Mouse (Mus musculus) small intestine, adult 2 months (tissue): ENCODE measurements around the gene Mapk8. TPM values are rescaled to one million over a fixed set of nuclear protein-coding genes. Genes with fewer than 3 reads are reported as not detected.

Source experiments
- H3K27ac ChIP-seq: fragments of 200-500 bp; 2 replicates; pipeline ENCODE4 v1.5.1; 2012; ENCODE audit warnings: low read depth, low read length, control low read depth, inconsistent platforms; ENCODE audit not compliant: insufficient read depth
- H3K27me3 ChIP-seq: fragments of 200-500 bp; 2 replicates; pipeline ENCODE4 v1.6.1; 2012; ENCODE audit warnings: mild to moderate bottlenecking, moderate library complexity, low read length, inconsistent platforms; ENCODE audit not compliant: control insufficient read depth, insufficient read depth
- H3K36me3 ChIP-seq: fragments of 200-500 bp; 2 replicates; pipeline ENCODE4 v1.6.1; 2012; ENCODE audit warnings: mild to moderate bottlenecking, low read length, control low read depth, inconsistent platforms; ENCODE audit not compliant: control insufficient read depth, insufficient read depth
- H3K4me1 ChIP-seq: fragments of 200-500 bp; 2 replicates; pipeline ENCODE4 v1.6.1; 2012; ENCODE audit warnings: low read length, inconsistent platforms, mixed read lengths; ENCODE audit not compliant: control insufficient read depth, insufficient read depth, insufficient read length
- H3K4me3 ChIP-seq: fragments of 200-500 bp; 2 replicates; pipeline ENCODE4 v1.5.1; 2012; ENCODE audit warnings: low read depth, mild to moderate bottlenecking, control low read depth, inconsistent platforms, low read length, moderate library complexity
- CTCF ChIP-seq: fragments of 200-500 bp; IDR thresholded peaks from 2 replicates; pipeline ENCODE4 v1.5.1; 2012; ENCODE audit warnings: low read depth, mild to moderate bottlenecking, control low read depth, inconsistent platforms, low read length, moderate library complexity, mixed read lengths; ENCODE audit not compliant: insufficient replicate concordance, insufficient read length; ENCODE audit errors: extremely low read depth
- POLR2A ChIP-seq: fragments of 200-500 bp; IDR thresholded peaks from 2 replicates; pipeline ENCODE4 v1.6.1; 2012; ENCODE audit warnings: low read depth, mild to moderate bottlenecking, control low read depth, inconsistent platforms, low read length, moderate library complexity
- WGBS: fragments of 180-500 bp; shearing (Covaris S2); methylation state at CpG from one replicate; pipeline ENCODE4 v1.1.7; 2018; 5-methylcytosine and 5-hydroxymethylcytosine counted together
- polyA plus RNA-seq: library from polyadenylated mRNA; depleted of rRNA; stranded (reverse); fragments of >200 nt; gene quantifications from 2 replicates; pipeline ENCODE4 v1.2.3, GENCODE M21; 2012; rRNA removed

Gene Mapk8
- polyA plus RNA-seq, 1 experiment: 11.8 TPM

- TF ChIP-seq POLR2A: no peak
- TF ChIP-seq CTCF: peak; percentile 62; the same call in 1 of the 2 replicates
- no peaks in the 10 kb centered on the region for H3K27me3 ChIP-seq
- 78% methylated on average over 4 of the region's 4 CpGs for WGBS
- H3K27ac ChIP-seq: no peak overlapping the region
- no peaks in the 10 kb centered on the region for H3K4me1 ChIP-seq
- no peak overlapping the region for H3K4me3 ChIP-seq
- no peaks in the 10 kb centered on the region for H3K36me3 ChIP-seq
Observed at GRCm38 (mm10) chr14:33333833-33334232, 113.1 kb downstream of the Mapk8 start.

- no peaks in the 10 kb centered on the region for H3K4me1 ChIP-seq
- TF ChIP-seq CTCF (no peak), POLR2A (no peak)
- 50% methylated on average over 4 of the region's 4 CpGs for WGBS
- no peak overlapping the region for H3K27ac ChIP-seq
- H3K36me3 ChIP-seq: no peaks in the 10 kb centered on the region
- no peak overlapping the region for H3K4me3 ChIP-seq
- no peaks in the 10 kb centered on the region for H3K27me3 ChIP-seq
Observed at GRCm38 (mm10) chr14:33331627-33332026, 115.3 kb downstream of the Mapk8 start.

- H3K4me3 ChIP-seq: no peak overlapping the region
- 35% methylated on average over 4 of the region's 4 CpGs for WGBS
- no peaks in the 10 kb centered on the region for H3K4me1 ChIP-seq
- H3K27ac ChIP-seq: no peak overlapping the region
- no peak for TF ChIP-seq POLR2A
- TF ChIP-seq CTCF: no peak
- no peaks in the 10 kb centered on the region for H3K27me3 ChIP-seq
- H3K36me3 ChIP-seq: no peaks in the 10 kb centered on the region
Observed at GRCm38 (mm10) chr14:33330986-33331385, 116.0 kb downstream of the Mapk8 start.

- Histone ChIP-seq H3K27me3 (no peaks in the 10 kb centered on the region), H3K27ac (no peak overlapping the region), H3K36me3 (no peaks in the 10 kb centered on the region), H3K4me3 (no peak overlapping the region), H3K4me1 (no peaks in the 10 kb centered on the region)
- no peak for TF ChIP-seq POLR2A
- TF ChIP-seq CTCF: no peak
- 88% methylated on average over 5 of the region's 5 CpGs for WGBS
Observed at GRCm38 (mm10) chr14:33329297-33329805, 117.6 kb downstream of the Mapk8 start.

GRCm38 (mm10) chr14:33328369-33328768, 118.6 kb downstream of the Mapk8 start:
- WGBS: 82% methylated on average over 5 of the region's 5 CpGs
- TF ChIP-seq POLR2A: no peak
- no peak for TF ChIP-seq CTCF
- no peaks in the 10 kb centered on the region for H3K4me1 ChIP-seq
- H3K27me3 ChIP-seq: no peaks in the 10 kb centered on the region
- H3K36me3 ChIP-seq: no peaks in the 10 kb centered on the region
- H3K4me3 ChIP-seq: no peak overlapping the region
- no peak overlapping the region for H3K27ac ChIP-seq

Other genes with a start within 250 kb of the Mapk8 start
- gene Arhgap22, start 233.1 kb downstream of the Mapk8 start, polyA plus RNA-seq: 3.2 and 3.6 TPM in 2 replicates
- not detected in 2 replicates for gene Frmpd2, start 24.5 kb upstream of the Mapk8 start, polyA plus RNA-seq
- not detected in 2 replicates for gene Ptpn20, start 142.0 kb upstream of the Mapk8 start, polyA plus RNA-seq